In genomic region chr7:30526399-30526798, GRCm38 (mm10) we compare ENCODE assay signal across 12 mouse cellular contexts. TPM values are rescaled to one million over a fixed set of nuclear protein-coding genes. Genes with fewer than 3 reads are reported as not detected.
DNase-seq lines count a peak whose midpoint lies in the region; ATAC-seq and TF ChIP-seq lines count a peak whose summit lies in the region.
"Had no signal": no experiment of that assay in that cellular context is flagged by ENCODE, and none has a peak within 500 bp of the region (broad histone marks: within the 10 kb centered on the region; RNA-seq: fewer than 3 reads in every experiment).

No protein-coding gene starts in this region.

- peaks cover 83% of the 10 kb centered on the region for H3K36me3 ChIP-seq in forebrain, embryonic 15.5 days
- peaks cover 94% of the 10 kb centered on the region for H3K36me3 ChIP-seq in forebrain, embryonic 12.5 days (replicated peaks)
- H3K36me3 ChIP-seq in lung, embryonic 14.5 days (ENCODE audit: insufficient read depth) = peaks cover 80% of the 10 kb centered on the region
- H3K36me3 ChIP-seq in embryonic facial prominence, embryonic 10.5 days (replicated peaks) = peaks cover 89% of the 10 kb centered on the region
- peaks cover 25% of the 10 kb centered on the region for H3K36me3 ChIP-seq in limb, embryonic 11.5 days (ENCODE audit: control insufficient read depth, insufficient read depth, low read length)

- H3K9ac ChIP-seq in forebrain, embryonic 15.5 days (replicated peaks) = 0 out of 2 replicates have a peak overlapping the region, but pooled peaks have one; percentile 15
- H3K9ac ChIP-seq in forebrain, embryonic 12.5 days = no peak overlapping the region
- H3K9ac ChIP-seq in lung, embryonic 14.5 days = peak overlapping the region; percentile 32
- no peak overlapping the region; the same call in 1 of the 2 replicates for H3K9ac ChIP-seq in limb, embryonic 11.5 days (ENCODE audit: low read length)

- no peak for DNase-seq in lung, embryonic 14.5 days
- no peak for DNase-seq in lung, postnatal 14 days
- no peak for DNase-seq in embryonic facial prominence, embryonic 10.5 days (ENCODE audit: low spot score)
- DNase-seq in limb, embryonic 11.5 days (ENCODE audit: low spot score) = no peak
- no peak for DNase-seq in Muller cell, postnatal 12 days (ENCODE audit: inconsistent ontology term)
- DNase-seq in thymus, postnatal 4 days = no peak
- DNase-seq: B cell, adult 2 months; cerebellum, postnatal 14 days; thymus, adult 18-20 months had no signal

- no peak for TF ChIP-seq CTCF in lung, embryonic 14.5 days (IDR thresholded peaks at IDR 0.05; ENCODE audit: low read depth)

- no peak overlapping the region for H3K27ac ChIP-seq in forebrain, embryonic 15.5 days (replicated peaks)
- H3K27ac ChIP-seq in forebrain, embryonic 12.5 days = no peak overlapping the region
- peak overlapping the region; percentile 38; the same call in 1 of the 2 replicates for H3K27ac ChIP-seq in lung, embryonic 14.5 days (ENCODE audit: low read depth)
- peak overlapping the region; percentile 70 for H3K27ac ChIP-seq in embryonic facial prominence, embryonic 10.5 days (replicated peaks)
- no peak overlapping the region for H3K27ac ChIP-seq in limb, embryonic 11.5 days (replicated peaks; ENCODE audit: low read depth, low read length)

- WGBS in forebrain, embryonic 15.5 days = 28% methylated on average over 17 of the region's 17 CpGs
- 21% methylated on average over 17 of the region's 17 CpGs for WGBS in forebrain, embryonic 12.5 days
- 25% methylated on average over 17 of the region's 17 CpGs for WGBS in lung, embryonic 14.5 days
- WGBS in embryonic facial prominence, embryonic 10.5 days = 16% methylated on average over 17 of the region's 17 CpGs
- WGBS in limb, embryonic 11.5 days = 22% methylated on average over 17 of the region's 17 CpGs

- no peaks in the 10 kb centered on the region for H3K9me3 ChIP-seq in forebrain, embryonic 15.5 days
- H3K9me3 ChIP-seq in forebrain, embryonic 12.5 days = no peaks in the 10 kb centered on the region
- no peaks in the 10 kb centered on the region for H3K9me3 ChIP-seq in lung, embryonic 14.5 days (ENCODE audit: low read depth, low read length)
- no peaks in the 10 kb centered on the region for H3K9me3 ChIP-seq in embryonic facial prominence, embryonic 10.5 days
- no peaks in the 10 kb centered on the region for H3K9me3 ChIP-seq in limb, embryonic 11.5 days (ENCODE audit: control insufficient read depth, low read length)

- no peak overlapping the region for H3K4me2 ChIP-seq in forebrain, embryonic 15.5 days (replicated peaks)
- no peak overlapping the region for H3K4me2 ChIP-seq in forebrain, embryonic 12.5 days
- peak overlapping the region; percentile 43 for H3K4me2 ChIP-seq in lung, embryonic 14.5 days
- H3K4me2 ChIP-seq in limb, embryonic 11.5 days (ENCODE audit: low read depth, severe bottlenecking) = 0 out of 2 replicates have a peak overlapping the region, but pooled peaks have one; percentile 10
- H3K4me2 ChIP-seq: liver, embryonic 11.5 days had no signal

- ATAC-seq in forebrain, embryonic 15.5 days (replicated peaks) = no peak
- no peak for ATAC-seq in forebrain, embryonic 12.5 days (ENCODE audit: low FRiP score)
- no peak for ATAC-seq in lung, embryonic 14.5 days (ENCODE audit: insufficient read depth)
- ATAC-seq in limb, embryonic 11.5 days (ENCODE audit: insufficient number of reproducible peaks, low FRiP score, low TSS enrichment, low read depth) = no peak

- H3K27me3 ChIP-seq in forebrain, embryonic 15.5 days = no peaks in the 10 kb centered on the region
- H3K27me3 ChIP-seq in forebrain, embryonic 12.5 days = no peaks in the 10 kb centered on the region
- no peaks in the 10 kb centered on the region for H3K27me3 ChIP-seq in lung, embryonic 14.5 days (ENCODE audit: insufficient read depth, low read length)
- H3K27me3 ChIP-seq in embryonic facial prominence, embryonic 10.5 days (replicated peaks; ENCODE audit: low read depth, poor library complexity, severe bottlenecking) = peaks cover 33% of the 10 kb centered on the region; the same call in 1 of the 2 replicates
- H3K27me3 ChIP-seq in limb, embryonic 11.5 days (ENCODE audit: control insufficient read depth, insufficient read depth, low read length) = no peaks in the 10 kb centered on the region

- no peak overlapping the region for H3K4me3 ChIP-seq in forebrain, embryonic 15.5 days
- no peak overlapping the region for H3K4me3 ChIP-seq in forebrain, embryonic 12.5 days (replicated peaks)
- H3K4me3 ChIP-seq in lung, embryonic 14.5 days (ENCODE audit: low read depth, low read length) = no peak overlapping the region
- peak overlapping the region; percentile 11 for H3K4me3 ChIP-seq in embryonic facial prominence, embryonic 10.5 days
- H3K4me3 ChIP-seq in limb, embryonic 11.5 days (ENCODE audit: low read depth, low read length) = 0 out of 2 replicates have a peak overlapping the region, but pooled peaks have one; percentile 0

- peaks cover 12% of the 10 kb centered on the region for H3K4me1 ChIP-seq in forebrain, embryonic 15.5 days
- peaks cover 16% of the 10 kb centered on the region for H3K4me1 ChIP-seq in forebrain, embryonic 12.5 days
- H3K4me1 ChIP-seq in lung, embryonic 14.5 days (ENCODE audit: insufficient read depth) = peaks cover 7% of the 10 kb centered on the region
- H3K4me1 ChIP-seq in embryonic facial prominence, embryonic 10.5 days = peaks cover 17% of the 10 kb centered on the region
- H3K4me1 ChIP-seq in limb, embryonic 11.5 days (ENCODE audit: control insufficient read depth, insufficient read depth, low read length) = 0 out of 2 replicates have a peak, but pooled peaks cover 9% of the 10 kb centered on the region

RNA-seq across cellular contexts. Expression of gene Arhgap33, which starts 8.5 kb away (rescaled TPM):
- 115 and 121 TPM in 2 replicates for polyA plus RNA-seq in forebrain, embryonic 15.5 days (2015; fragmentation: Nextera tagmentation; extraction: Ambion mirVana)
- 89.4 and 98.9 TPM in 2 replicates for polyA plus RNA-seq in forebrain, embryonic 12.5 days (2016; fragmentation: Nextera tagmentation; extraction: Ambion mirVana)
- 13.8 and 14.3 TPM in 2 replicates for polyA plus RNA-seq in lung, embryonic 14.5 days (2014; fragmentation: Nextera tagmentation; extraction: Ambion mirVana)
- 24.8 and 25.2 TPM in 2 replicates for polyA plus RNA-seq in embryonic facial prominence, embryonic 10.5 days (2016; fragmentation: Nextera tagmentation; extraction: Ambion mirVana)
- 12.1 and 12.9 TPM in 2 replicates for polyA plus RNA-seq in limb, embryonic 11.5 days (2014; fragmentation: Nextera tagmentation; extraction: Ambion mirVana)

RNA-seq across cellular contexts. Expression of gene Hspb6, which starts 25.6 kb away (rescaled TPM):
- 9.3 and 10.4 TPM in 2 replicates for polyA plus RNA-seq in forebrain, embryonic 15.5 days (2015; fragmentation: Nextera tagmentation; extraction: Ambion mirVana)
- 7.9 and 8.4 TPM in 2 replicates for polyA plus RNA-seq in forebrain, embryonic 12.5 days (2016; fragmentation: Nextera tagmentation; extraction: Ambion mirVana)
- polyA plus RNA-seq in lung, embryonic 14.5 days (2014; fragmentation: Nextera tagmentation; extraction: Ambion mirVana) = 24.9 and 26.0 TPM in 2 replicates
- polyA plus RNA-seq in embryonic facial prominence, embryonic 10.5 days (2016; fragmentation: Nextera tagmentation; extraction: Ambion mirVana) = 4.1 and 5.6 TPM in 2 replicates
- polyA plus RNA-seq in limb, embryonic 11.5 days (2014; fragmentation: Nextera tagmentation; extraction: Ambion mirVana) = 6.1 and 6.9 TPM in 2 replicates

RNA-seq across cellular contexts. Expression of gene Proser3, which starts 25.7 kb away (rescaled TPM):
- polyA plus RNA-seq in forebrain, embryonic 15.5 days (2015; fragmentation: Nextera tagmentation; extraction: Ambion mirVana) = 12.3 and 13.9 TPM in 2 replicates
- 16.1 and 18.6 TPM in 2 replicates for polyA plus RNA-seq in forebrain, embryonic 12.5 days (2016; fragmentation: Nextera tagmentation; extraction: Ambion mirVana)
- 18.3 and 18.7 TPM in 2 replicates for polyA plus RNA-seq in lung, embryonic 14.5 days (2014; fragmentation: Nextera tagmentation; extraction: Ambion mirVana)
- polyA plus RNA-seq in embryonic facial prominence, embryonic 10.5 days (2016; fragmentation: Nextera tagmentation; extraction: Ambion mirVana) = 17.7 TPM in 2 replicates
- polyA plus RNA-seq in limb, embryonic 11.5 days (2014; fragmentation: Nextera tagmentation; extraction: Ambion mirVana) = 20.0 and 21.9 TPM in 2 replicates

RNA-seq across cellular contexts. Expression of gene Prodh2, which starts 33.0 kb away (rescaled TPM):
- not detected in 2 replicates for polyA plus RNA-seq in forebrain, embryonic 15.5 days (2015; fragmentation: Nextera tagmentation; extraction: Ambion mirVana)
- not detected in 2 replicates for polyA plus RNA-seq in forebrain, embryonic 12.5 days (2016; fragmentation: Nextera tagmentation; extraction: Ambion mirVana)
- not detected in 2 replicates for polyA plus RNA-seq in lung, embryonic 14.5 days (2014; fragmentation: Nextera tagmentation; extraction: Ambion mirVana)
- polyA plus RNA-seq in embryonic facial prominence, embryonic 10.5 days (2016; fragmentation: Nextera tagmentation; extraction: Ambion mirVana) = 0.28 TPM in 1 of 2 replicates, not detected in the other
- 0.33 TPM in 1 of 2 replicates, not detected in the other for polyA plus RNA-seq in limb, embryonic 11.5 days (2014; fragmentation: Nextera tagmentation; extraction: Ambion mirVana)

RNA-seq across cellular contexts. Expression of gene Lin37, which starts 33.2 kb away (rescaled TPM):
- 58.9 and 63.3 TPM in 2 replicates for polyA plus RNA-seq in forebrain, embryonic 15.5 days (2015; fragmentation: Nextera tagmentation; extraction: Ambion mirVana)
- 51.7 and 63.1 TPM in 2 replicates for polyA plus RNA-seq in forebrain, embryonic 12.5 days (2016; fragmentation: Nextera tagmentation; extraction: Ambion mirVana)
- 33.7 and 34.7 TPM in 2 replicates for polyA plus RNA-seq in lung, embryonic 14.5 days (2014; fragmentation: Nextera tagmentation; extraction: Ambion mirVana)
- polyA plus RNA-seq in embryonic facial prominence, embryonic 10.5 days (2016; fragmentation: Nextera tagmentation; extraction: Ambion mirVana) = 42.5 and 45.2 TPM in 2 replicates
- 40.6 and 46.9 TPM in 2 replicates for polyA plus RNA-seq in limb, embryonic 11.5 days (2014; fragmentation: Nextera tagmentation; extraction: Ambion mirVana)

Comparison
In these comparisons a context has a peak if more than half of its experiments do, and no peak if none do; other contexts are left out.
1. H3K9ac ChIP-seq: peak in forebrain, embryonic 15.5 days (single experiment) and lung, embryonic 14.5 days (single experiment); none in forebrain, embryonic 12.5 days (single experiment) and limb, embryonic 11.5 days (single experiment).
2. H3K27ac ChIP-seq: peak in lung, embryonic 14.5 days (single experiment) and embryonic facial prominence, embryonic 10.5 days (single experiment); none in forebrain, embryonic 15.5 days (single experiment), forebrain, embryonic 12.5 days (single experiment) and limb, embryonic 11.5 days (single experiment).
3. H3K4me2 ChIP-seq: peak in lung, embryonic 14.5 days (single experiment) and limb, embryonic 11.5 days (single experiment); none in forebrain, embryonic 15.5 days (single experiment) and forebrain, embryonic 12.5 days (single experiment).
4. H3K4me3 ChIP-seq: peak in embryonic facial prominence, embryonic 10.5 days (single experiment) and limb, embryonic 11.5 days (single experiment); none in forebrain, embryonic 15.5 days (single experiment), forebrain, embryonic 12.5 days (single experiment) and lung, embryonic 14.5 days (single experiment).